Mouse (Mus musculus) liver, postnatal 0 days (tissue): ENCODE results near the gene Zfp13. TPM values are rescaled to one million over a fixed set of nuclear protein-coding genes. Genes with fewer than 3 reads are reported as not detected.
A peak's percentile ranks its signal among the peaks of the same experiment; 100 is the strongest.

Source experiments
- ATAC-seq: fragments of 200-750 bp; cut with Nextera tagmentation; 2 replicates; pipeline ENCODE4 v1.8.0; 2017; ENCODE audit warnings: mild to moderate bottlenecking, moderate library complexity
- DNase-seq: peaks from one replicate; pipeline ENCODE4 v3.0.0-alpha.2; 2016
- H3K27ac ChIP-seq: fragments of 300-500 bp; sonication (generic); 2 replicates; pipeline ENCODE4 v1.5.1; 2014; ENCODE audit warnings: antibody characterized with exemption, moderate library complexity, mild to moderate bottlenecking, low read depth
- H3K27me3 ChIP-seq: fragments of 300-500 bp; sonication (generic); 2 replicates; pipeline ENCODE4 v1.6.1; 2014; ENCODE audit warnings: low read length, control low read depth, mixed read lengths; ENCODE audit not compliant: insufficient read depth
- H3K36me3 ChIP-seq: fragments of 300-500 bp; sonication (generic); replicated peaks from 2 replicates; pipeline ENCODE4 v1.6.1; 2014; ENCODE audit warnings: mild to moderate bottlenecking, control low read depth, low read length, moderate library complexity, mixed read lengths; ENCODE audit not compliant: insufficient read depth
- H3K4me1 ChIP-seq: fragments of 300-500 bp; sonication (generic); 2 replicates; pipeline ENCODE4 v1.6.1; 2014; ENCODE audit warnings: antibody characterized with exemption, mild to moderate bottlenecking, control low read depth; ENCODE audit not compliant: insufficient read depth
- H3K4me2 ChIP-seq: fragments of 300-500 bp; sonication (generic); 2 replicates; pipeline ENCODE4 v1.6.1; 2014; ENCODE audit warnings: low read depth, mild to moderate bottlenecking, low read length, moderate library complexity, mixed read lengths
- H3K4me3 ChIP-seq: fragments of 300-500 bp; sonication (generic); 2 replicates; pipeline ENCODE4 v1.5.1; 2014; ENCODE audit warnings: low read depth, low read length
- H3K9ac ChIP-seq: fragments of 300-500 bp; sonication (generic); replicated peaks from 2 replicates; pipeline ENCODE4 v1.6.1; 2014; ENCODE audit warnings: mild to moderate bottlenecking, moderate library complexity
- H3K9me3 ChIP-seq: fragments of 300-500 bp; sonication (generic); 2 replicates; pipeline ENCODE4 v1.6.1; 2016; ENCODE audit warnings: mild to moderate bottlenecking, control low read depth, low read length, mixed read lengths
- CTCF ChIP-seq: sonication (generic); IDR thresholded peaks from 2 replicates; pipeline ENCODE4 v1.5.1; 2016; ENCODE audit warnings: antibody characterized with exemption, low read depth
- EP300 ChIP-seq: IDR thresholded peaks from 2 replicates; pipeline ENCODE4 v1.6.1; 2016; ENCODE audit warnings: antibody characterized with exemption, low read depth, mild to moderate bottlenecking
- WGBS: fragments of 180-500 bp; shearing (Covaris S2); extraction: QIAGEN DNeasy Blood & Tissue Kit; methylation state at CpG from one replicate; pipeline ENCODE4 v1.1.7; 2014; ENCODE audit not compliant: insufficient replicate concordance; 5-methylcytosine and 5-hydroxymethylcytosine counted together
- polyA plus RNA-seq: library from polyadenylated mRNA; unstranded; fragments of >200 nt; fragmentation: Nextera tagmentation; extraction: Ambion mirVana; gene quantifications from 2 replicates; pipeline ENCODE4 v1.2.1, GENCODE M21; 2015

Gene Zfp13
- polyA plus RNA-seq, 1 experiment from 2014 or later: 1.4 TPM

DNA sequence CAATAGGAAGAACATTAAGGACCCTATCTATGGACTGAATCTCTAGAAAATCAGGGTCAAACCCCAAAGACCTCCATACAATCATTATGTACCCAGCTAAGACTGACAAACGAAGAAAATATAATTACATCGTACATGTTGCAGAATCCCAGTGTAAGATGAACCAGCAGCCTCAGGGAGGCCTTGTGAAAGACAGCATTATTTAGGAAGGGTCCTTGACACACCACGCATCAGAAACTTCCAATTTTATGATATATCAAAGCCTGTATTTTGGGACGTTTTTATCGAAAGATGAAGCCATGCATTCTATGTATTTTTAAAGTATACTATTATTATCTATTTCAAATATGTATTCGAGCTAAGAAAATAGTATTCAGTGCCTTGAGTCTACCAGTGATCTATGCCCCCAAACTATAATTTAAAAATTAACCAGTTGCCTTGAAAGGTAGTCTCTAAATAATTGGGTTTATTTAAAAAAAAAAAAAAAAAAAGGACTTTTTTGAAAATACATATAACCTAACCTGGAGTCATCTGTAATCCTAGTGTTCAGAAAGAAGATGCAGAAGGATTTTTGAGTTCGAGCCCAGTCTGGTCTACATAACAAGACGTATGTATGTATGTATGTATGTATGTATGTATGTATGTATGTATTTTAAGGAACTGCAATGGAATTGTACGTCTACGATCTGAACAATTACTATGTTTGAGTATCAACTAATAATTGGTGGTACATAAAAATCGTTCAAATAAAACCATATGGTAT lies 51.4 kb downstream of the Zfp13 start:
- no peak overlapping the region for H3K27ac ChIP-seq
- H3K9ac ChIP-seq: no peak overlapping the region
- H3K4me3 ChIP-seq: peak overlapping the region; percentile 76; the same call in 1 of the 2 replicates
- H3K4me1 ChIP-seq: peaks cover 24% of the 10 kb centered on the region
- peak overlapping the region; percentile 73 for H3K4me2 ChIP-seq
- H3K9me3 ChIP-seq: no peaks in the 10 kb centered on the region
- WGBS: 56% methylated on average over 11 of the region's 11 CpGs
- no peaks in the 10 kb centered on the region for H3K27me3 ChIP-seq
- H3K36me3 ChIP-seq: no peaks in the 10 kb centered on the region
- no peak for DNase-seq
- no peak for ATAC-seq
- TF ChIP-seq CTCF (no peak), EP300 (no peak)

- no peaks in the 10 kb centered on the region for H3K36me3 ChIP-seq
- H3K4me3 ChIP-seq: peak overlapping the region; percentile 76
- TF ChIP-seq CTCF (no peak), EP300 (no peak)
- peak overlapping the region; percentile 87 for H3K27ac ChIP-seq
- peak overlapping the region; percentile 73 for H3K4me2 ChIP-seq
- no peaks in the 10 kb centered on the region for H3K9me3 ChIP-seq
- H3K9ac ChIP-seq: peak overlapping the region; percentile 77
- DNase-seq: peak; percentile 86
- 2% methylated on average over 42 of the region's 42 CpGs for WGBS
- peak; percentile 28 for ATAC-seq
- peaks cover 20% of the 10 kb centered on the region for H3K4me1 ChIP-seq
- H3K27me3 ChIP-seq: no peaks in the 10 kb centered on the region
Measured at GRCm38 (mm10) chr17:23546702-23547505, 52.4 kb downstream of the Zfp13 start.

DNA sequence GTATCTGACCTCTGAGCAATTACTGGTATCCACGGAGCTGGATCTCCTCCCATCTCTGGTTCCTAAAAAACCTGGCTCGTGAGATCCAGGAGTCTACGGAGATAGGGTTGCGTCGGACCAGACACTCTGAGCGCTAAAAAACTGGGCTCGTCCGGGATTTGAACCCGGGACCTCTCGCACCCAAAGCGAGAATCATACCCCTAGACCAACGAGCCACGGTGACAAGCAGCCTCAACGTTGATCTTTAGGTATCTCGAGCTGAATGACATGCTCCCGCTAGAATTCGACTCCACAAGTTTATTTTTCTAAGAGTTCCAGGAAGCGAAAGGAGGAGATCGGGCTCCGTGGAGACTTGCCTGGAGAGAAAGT lies 53.0 kb downstream of the Zfp13 start:
- Histone ChIP-seq H3K4me3 (peak overlapping the region; percentile 76), H3K4me1 (peaks cover 21% of the 10 kb centered on the region), H3K4me2 (peak overlapping the region; percentile 73), H3K27me3 (no peaks in the 10 kb centered on the region), H3K36me3 (no peaks in the 10 kb centered on the region), H3K9me3 (no peaks in the 10 kb centered on the region), H3K27ac (peak overlapping the region; percentile 87), H3K9ac (peak overlapping the region; percentile 77)
- TF ChIP-seq EP300 (0 out of 2 replicates have a peak, but pooled peaks have one; percentile 15), CTCF (no peak)
- DNase-seq: peak; percentile 87
- ATAC-seq: peak; percentile 49
- WGBS: under 1% methylated on average over 20 of the region's 20 CpGs

- Histone ChIP-seq H3K9ac (no peak overlapping the region), H3K9me3 (no peaks in the 10 kb centered on the region), H3K4me1 (peaks cover 17% of the 10 kb centered on the region; the same call in 1 of the 2 replicates), H3K27ac (no peak overlapping the region), H3K4me3 (no peak overlapping the region), H3K27me3 (no peaks in the 10 kb centered on the region), H3K36me3 (no peaks in the 10 kb centered on the region), H3K4me2 (peak overlapping the region; percentile 73; the same call in 1 of the 2 replicates)
- DNase-seq (no peak), ATAC-seq (no peak)
- WGBS: 9% methylated on average over 6 of the region's 6 CpGs
- TF ChIP-seq CTCF (no peak), EP300 (no peak)
Measured at GRCm38 (mm10) chr17:23545841-23546240, 53.4 kb downstream of the Zfp13 start.

DNA sequence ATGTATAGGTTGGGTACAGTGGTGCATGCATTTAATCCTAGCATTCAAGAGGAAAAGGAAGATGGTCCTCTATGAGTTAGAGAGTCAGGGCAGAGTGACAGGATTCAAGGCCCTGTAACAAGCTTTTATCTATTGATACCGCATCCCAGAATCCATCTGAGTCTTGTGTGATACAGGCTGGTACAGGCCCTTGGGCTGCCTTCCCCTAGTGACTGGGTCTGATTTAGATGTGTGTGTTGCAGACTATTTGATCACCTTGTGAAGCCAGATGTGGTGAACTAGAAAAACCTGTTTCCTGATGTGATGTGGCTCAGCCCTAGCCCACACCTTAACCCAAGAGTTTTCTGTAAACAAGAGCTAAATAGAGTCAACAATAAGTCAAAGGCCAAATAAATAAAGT lies 54.5 kb downstream of the Zfp13 start:
- H3K4me1 ChIP-seq: peaks cover 17% of the 10 kb centered on the region; the same call in 1 of the 2 replicates
- no peak for ATAC-seq
- H3K9me3 ChIP-seq: no peaks in the 10 kb centered on the region
- TF ChIP-seq EP300 (no peak), CTCF (no peak)
- no peak overlapping the region for H3K9ac ChIP-seq
- no peak overlapping the region for H3K4me2 ChIP-seq
- DNase-seq: no peak
- WGBS: 84% methylated on average over 1 of the region's 1 CpGs
- no peak overlapping the region for H3K27ac ChIP-seq
- H3K27me3 ChIP-seq: no peaks in the 10 kb centered on the region
- H3K36me3 ChIP-seq: no peaks in the 10 kb centered on the region
- no peak overlapping the region for H3K4me3 ChIP-seq

GRCm38 (mm10) chr17:23543983-23544382 lies 55.3 kb downstream of the Zfp13 start:
- H3K36me3 ChIP-seq: no peaks in the 10 kb centered on the region
- H3K27ac ChIP-seq: no peak overlapping the region
- no peaks in the 10 kb centered on the region for H3K9me3 ChIP-seq
- H3K9ac ChIP-seq: no peak overlapping the region
- TF ChIP-seq CTCF (no peak), EP300 (no peak)
- peaks cover 11% of the 10 kb centered on the region; the same call in 1 of the 2 replicates for H3K4me1 ChIP-seq
- no peak overlapping the region for H3K4me3 ChIP-seq
- 0 out of 2 replicates have a peak, but pooled peaks cover 5% of the 10 kb centered on the region for H3K27me3 ChIP-seq
- H3K4me2 ChIP-seq: no peak overlapping the region
- ATAC-seq: no peak
- no peak for DNase-seq
- 69% methylated on average over 4 of the region's 4 CpGs for WGBS
